Mouse (Mus musculus) cerebellum, adult 2 months (tissue): ENCODE data around the gene Dnah9. TPM values are rescaled to one million over a fixed set of nuclear protein-coding genes. Genes with fewer than 3 reads are reported as not detected.

Source experiments
- DNase-seq, 2 experiments: peaks; one replicate each; pipeline ENCODE4 v3.0.0; 2021
- H3K27ac ChIP-seq: fragments of 200-500 bp; 2 replicates; pipeline ENCODE4 v1.5.1; 2012; ENCODE audit warnings: low read length, control low read depth, inconsistent platforms; ENCODE audit not compliant: insufficient read depth
- H3K27me3 ChIP-seq: fragments of 200-500 bp; 2 replicates; pipeline ENCODE4 v1.6.1; 2012; ENCODE audit warnings: inconsistent platforms, mild to moderate bottlenecking, low read length, moderate library complexity; ENCODE audit not compliant: control insufficient read depth, insufficient read depth
- H3K4me1 ChIP-seq: fragments of 200-500 bp; 2 replicates; pipeline ENCODE4 v1.6.1; 2011; ENCODE audit warnings: low read length; ENCODE audit not compliant: control insufficient read depth, insufficient read depth
- H3K4me3 ChIP-seq: fragments of 200-500 bp; replicated peaks from 2 replicates; pipeline ENCODE3; 2011; ENCODE audit warnings: mild to moderate bottlenecking, low read depth, low read length, control low read depth; ENCODE audit not compliant: insufficient read depth
- CTCF ChIP-seq: fragments of 200-500 bp; IDR thresholded peaks from 2 replicates; pipeline ENCODE4 v1.5.1; 2011; ENCODE audit warnings: low read depth, mild to moderate bottlenecking, control low read depth, low read length, moderate library complexity, borderline replicate concordance; ENCODE audit not compliant: insufficient read depth
- POLR2A ChIP-seq: fragments of 200-500 bp; IDR thresholded peaks from 2 replicates; pipeline ENCODE4 v1.6.1; 2011; ENCODE audit warnings: low read length, control low read depth, borderline replicate concordance; ENCODE audit not compliant: insufficient read depth
- WGBS: fragments of 180-500 bp; shearing (Covaris S2); methylation state at CpG from one replicate; pipeline ENCODE4 v1.1.7; 2018; 5-methylcytosine and 5-hydroxymethylcytosine counted together
- polyA plus RNA-seq: library from polyadenylated mRNA; depleted of rRNA; stranded (reverse); fragments of >200 nt; gene quantifications from 2 replicates; pipeline ENCODE4 v1.2.3, GENCODE M21; 2012

The Dnah9 gene
- polyA plus RNA-seq, 1 experiment = 1.0 TPM

GRCm38 (mm10) chr11:66126150-66126549 is 42.2 kb downstream of the Dnah9 start:
- no peak for TF ChIP-seq POLR2A
- no peak for TF ChIP-seq CTCF
- no peak overlapping the region for H3K27ac ChIP-seq
- no peaks in the 10 kb centered on the region for H3K27me3 ChIP-seq
- no peaks in the 10 kb centered on the region for H3K4me1 ChIP-seq
- no peak overlapping the region for H3K4me3 ChIP-seq
- no peak for DNase-seq

GRCm38 (mm10) chr11:66124496-66124895 is 43.9 kb downstream of the Dnah9 start:
- Histone ChIP-seq H3K27ac (no peak overlapping the region), H3K4me1 (no peaks in the 10 kb centered on the region), H3K4me3 (no peak overlapping the region), H3K27me3 (no peaks in the 10 kb centered on the region)
- whole genome bisulfite sequencing = 71% methylated on average over 6 of the region's 6 CpGs
- TF ChIP-seq CTCF (no peak), POLR2A (no peak)
- DNase-seq = no peak

- DNase-seq = peak; percentile 23 to 54
- Histone ChIP-seq H3K27me3 (no peaks in the 10 kb centered on the region), H3K27ac (no peak overlapping the region), H3K4me1 (no peaks in the 10 kb centered on the region), H3K4me3 (no peak overlapping the region)
- WGBS = 12% methylated on average over 3 of the region's 3 CpGs
- TF ChIP-seq POLR2A (no peak), CTCF (peak; percentile 74)
Measured at GRCm38 (mm10) chr11:66122017-66122416, 46.3 kb downstream of the Dnah9 start.

- no peaks in the 10 kb centered on the region; the same call in 1 of the 2 replicates for H3K4me1 ChIP-seq
- H3K27me3 ChIP-seq = no peaks in the 10 kb centered on the region
- WGBS = 70% methylated on average over 7 of the region's 7 CpGs
- H3K4me3 ChIP-seq = no peak overlapping the region
- no peak for DNase-seq
- H3K27ac ChIP-seq = no peak overlapping the region
- TF ChIP-seq POLR2A (no peak), CTCF (no peak)
Measured at GRCm38 (mm10) chr11:66083663-66084254, 84.6 kb downstream of the Dnah9 start.

GRCm38 (mm10) chr11:66072921-66073320 is 95.4 kb downstream of the Dnah9 start:
- DNase-seq = no peak
- no peaks in the 10 kb centered on the region for H3K27me3 ChIP-seq
- H3K4me1 ChIP-seq = no peaks in the 10 kb centered on the region
- no peak overlapping the region for H3K4me3 ChIP-seq
- WGBS = 37% methylated on average over 5 of the region's 5 CpGs
- no peak overlapping the region for H3K27ac ChIP-seq
- TF ChIP-seq CTCF (no peak), POLR2A (no peak)

GRCm38 (mm10) chr11:66058956-66059355 is 109.4 kb downstream of the Dnah9 start:
- Histone ChIP-seq H3K4me1 (no peaks in the 10 kb centered on the region), H3K4me3 (no peak overlapping the region), H3K27ac (no peak overlapping the region), H3K27me3 (no peaks in the 10 kb centered on the region; the same call in 1 of the 2 replicates)
- TF ChIP-seq CTCF = no peak
- TF ChIP-seq POLR2A = no peak
- WGBS = 62% methylated on average over 3 of the region's 3 CpGs
- no peak for DNase-seq

- H3K4me1 ChIP-seq = no peaks in the 10 kb centered on the region
- TF ChIP-seq CTCF (no peak), POLR2A (no peak)
- H3K27ac ChIP-seq = no peak overlapping the region
- DNase-seq = no peak
- WGBS = 88% methylated on average over 3 of the region's 3 CpGs
- no peak overlapping the region for H3K4me3 ChIP-seq
- no peaks in the 10 kb centered on the region; the same call in 1 of the 2 replicates for H3K27me3 ChIP-seq
Measured at GRCm38 (mm10) chr11:66051294-66051693, 117.1 kb downstream of the Dnah9 start.

- Histone ChIP-seq H3K4me3 (no peak overlapping the region), H3K4me1 (no peaks in the 10 kb centered on the region), H3K27ac (no peak overlapping the region), H3K27me3 (no peaks in the 10 kb centered on the region; the same call in 1 of the 2 replicates)
- DNase-seq = no peak
- TF ChIP-seq CTCF (no peak), POLR2A (no peak)
- 20% methylated on average over 4 of the region's 4 CpGs for WGBS
Measured at GRCm38 (mm10) chr11:66049146-66049545, 119.2 kb downstream of the Dnah9 start.
